Mouse (Mus musculus): ENCODE results near the gene Spns1. TPM values are rescaled to one million over a fixed set of nuclear protein-coding genes. Genes with fewer than 3 reads are reported as not detected.

Spns1 gene
- polyA plus RNA-seq (2014; fragmentation: Illumina TruSeq; extraction: RNeasy Lipid Tissue Mini Kit (QIAGEN cat#74804); ENCODE audit: low read depth, low replicate concordance): 38.3 TPM

DNA sequence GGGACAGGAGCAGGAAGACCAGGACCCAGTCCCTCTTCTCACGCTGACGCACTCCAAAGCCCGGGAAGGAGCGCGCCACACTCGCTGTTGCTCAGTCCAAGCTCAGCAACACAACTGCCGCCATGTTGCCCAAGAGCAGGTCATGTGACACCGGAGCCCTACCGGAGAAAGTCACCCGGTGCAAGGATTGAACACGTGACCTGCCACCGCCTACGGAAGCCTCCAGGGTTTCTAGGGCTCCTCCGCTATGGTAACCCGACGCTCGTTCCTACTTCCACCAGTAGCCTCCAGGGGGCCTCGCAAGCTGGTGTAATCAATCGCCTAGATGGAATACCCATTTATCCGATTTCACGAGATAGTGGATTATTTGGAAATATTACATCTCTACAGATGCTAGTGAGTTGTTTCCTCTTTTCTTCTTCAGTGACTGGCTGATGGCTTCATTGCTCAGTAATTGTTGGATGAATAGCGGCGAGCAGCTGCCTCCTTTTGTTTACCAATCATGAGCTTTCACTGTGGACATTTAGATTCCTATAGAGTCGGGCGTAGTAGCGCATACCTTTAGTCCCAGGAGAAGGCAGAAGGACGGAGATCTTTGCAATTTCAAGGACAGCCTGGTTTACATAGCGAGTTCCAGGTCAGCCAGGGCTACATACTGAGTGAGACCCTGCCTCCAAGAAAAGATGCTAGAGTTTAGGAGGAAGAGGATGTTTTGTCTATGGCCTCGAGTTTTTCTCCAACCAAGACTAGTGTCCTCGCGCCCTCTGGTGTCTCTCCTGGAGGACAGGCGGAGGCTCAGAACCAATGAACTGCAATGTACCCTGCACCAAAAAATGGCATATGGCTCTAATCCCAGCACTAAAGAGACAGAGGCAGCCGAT lies at the start of gene Spns1:
Gene Spns1, minus strand, starts transcription at position 173 of the 881 bp plus-strand sequence.

GRCm38 (mm10) chr7:126414725-126415124 lies 37.5 kb upstream of the Spns1 start, which contains the start of gene Cd19:
TSS of gene Cd19 (minus strand) at chr7:126414889.

DNA sequence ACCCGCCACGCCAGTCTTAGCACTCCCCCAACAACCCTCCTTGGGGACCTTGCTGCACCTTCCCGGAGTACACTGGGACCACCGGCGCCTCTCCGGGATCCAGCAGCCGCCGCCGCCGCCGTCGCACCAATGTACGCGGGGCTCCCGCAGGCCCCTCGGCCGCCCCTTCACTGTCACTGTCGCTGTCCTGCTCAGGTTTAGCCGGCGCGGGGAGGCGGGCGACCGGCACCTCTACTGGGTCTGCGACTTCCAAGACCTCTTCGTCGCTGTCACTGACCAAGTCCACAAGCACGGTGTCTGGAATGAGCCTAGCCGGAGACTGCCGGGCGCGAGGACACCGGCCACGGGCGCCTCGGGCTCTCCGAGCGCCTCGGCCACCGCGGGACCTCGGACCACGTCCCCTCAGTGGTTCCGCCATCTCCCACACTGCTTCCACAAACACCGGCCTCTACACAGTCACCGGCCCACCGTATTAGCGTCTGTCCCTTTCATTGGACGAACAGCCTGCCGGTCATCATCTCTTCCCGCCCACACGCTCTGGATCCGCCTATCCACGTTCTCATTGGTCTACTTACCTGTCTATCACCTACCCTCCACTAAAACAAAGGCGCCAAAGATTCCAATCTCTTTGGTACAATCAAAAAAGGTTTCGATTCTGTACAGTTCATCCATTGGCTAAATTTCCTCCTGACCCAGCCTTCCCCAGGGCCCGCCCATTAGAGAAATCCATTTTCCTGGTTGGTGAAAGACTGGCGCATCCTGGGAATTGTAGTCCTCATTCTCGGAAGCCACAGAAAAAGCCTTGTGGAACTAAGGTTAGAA lies 19.3 kb upstream of the Spns1 start, which contains the start of gene Nfatc2ip:
Gene Nfatc2ip, minus strand, starts transcription at position 440 of the 822 bp plus-strand sequence.

DNA sequence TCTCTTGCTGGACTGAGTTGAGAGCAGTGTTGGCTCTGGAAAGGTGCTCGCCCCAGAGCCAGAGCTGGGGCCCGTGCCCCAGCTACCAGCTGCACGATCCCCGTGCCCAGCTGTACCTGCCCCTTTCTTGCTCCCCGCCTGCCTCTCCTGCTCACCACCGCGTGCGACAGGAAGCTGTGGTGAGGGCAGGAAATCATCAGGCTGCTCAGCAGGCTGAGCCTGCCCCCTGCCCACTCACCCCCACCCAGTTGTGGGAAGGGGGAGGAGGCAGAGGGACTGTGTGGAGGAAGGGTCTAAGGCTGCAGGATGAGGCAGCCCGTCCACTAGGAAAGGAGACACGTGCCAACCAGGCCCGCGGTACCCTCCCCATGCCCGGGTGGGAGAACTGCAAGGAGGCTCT lies 7.9 kb downstream of the Spns1 start, which contains the start of gene Lat:
Gene Lat, minus strand, starts transcription at position 178 of the 400 bp plus-strand sequence.

Other genes with a start within 250 kb of the Spns1 start
- gene Xpo6, start 176.9 kb downstream of the Spns1 start, polyA plus RNA-seq (2014; fragmentation: Illumina TruSeq; extraction: RNeasy Lipid Tissue Mini Kit (QIAGEN cat#74804); ENCODE audit: low read depth, low replicate concordance): 44.6 TPM
- gene Sbk1, start 104.8 kb downstream of the Spns1 start, polyA plus RNA-seq (2014; fragmentation: Illumina TruSeq; extraction: RNeasy Lipid Tissue Mini Kit (QIAGEN cat#74804); ENCODE audit: low read depth, low replicate concordance): 27.2 TPM
- 8.0 TPM for gene Lat, start 7.9 kb downstream of the Spns1 start, polyA plus RNA-seq (2014; fragmentation: Illumina TruSeq; extraction: RNeasy Lipid Tissue Mini Kit (QIAGEN cat#74804); ENCODE audit: low read depth, low replicate concordance)
- 6.3 TPM for gene Nfatc2ip, start 19.3 kb upstream of the Spns1 start, polyA plus RNA-seq (2014; fragmentation: Illumina TruSeq; extraction: RNeasy Lipid Tissue Mini Kit (QIAGEN cat#74804); ENCODE audit: low read depth, low replicate concordance)
- 0.32 TPM for gene Cd19, start 37.4 kb upstream of the Spns1 start, polyA plus RNA-seq (2014; fragmentation: Illumina TruSeq; extraction: RNeasy Lipid Tissue Mini Kit (QIAGEN cat#74804); ENCODE audit: low read depth, low replicate concordance)
- gene Rabep2, start 51.3 kb upstream of the Spns1 start, polyA plus RNA-seq (2014; fragmentation: Illumina TruSeq; extraction: RNeasy Lipid Tissue Mini Kit (QIAGEN cat#74804); ENCODE audit: low read depth, low replicate concordance): 23.2 TPM
- gene Atp2a1, start 85.7 kb upstream of the Spns1 start, polyA plus RNA-seq (2014; fragmentation: Illumina TruSeq; extraction: RNeasy Lipid Tissue Mini Kit (QIAGEN cat#74804); ENCODE audit: low read depth, low replicate concordance): 0.65 TPM
- gene Sh2b1, start 98.0 kb upstream of the Spns1 start, polyA plus RNA-seq (2014; fragmentation: Illumina TruSeq; extraction: RNeasy Lipid Tissue Mini Kit (QIAGEN cat#74804); ENCODE audit: low read depth, low replicate concordance): 33.4 TPM
- gene Tufm, start 109.9 kb upstream of the Spns1 start, polyA plus RNA-seq (2014; fragmentation: Illumina TruSeq; extraction: RNeasy Lipid Tissue Mini Kit (QIAGEN cat#74804); ENCODE audit: low read depth, low replicate concordance): 73.7 TPM
- gene Atxn2l, start 126.0 kb upstream of the Spns1 start, polyA plus RNA-seq (2014; fragmentation: Illumina TruSeq; extraction: RNeasy Lipid Tissue Mini Kit (QIAGEN cat#74804); ENCODE audit: low read depth, low replicate concordance): 84.6 TPM
- 119 TPM for gene Eif3c, start 189.0 kb upstream of the Spns1 start, polyA plus RNA-seq (2014; fragmentation: Illumina TruSeq; extraction: RNeasy Lipid Tissue Mini Kit (QIAGEN cat#74804); ENCODE audit: low read depth, low replicate concordance)
- gene Apobr, start 207.5 kb upstream of the Spns1 start, polyA plus RNA-seq (2014; fragmentation: Illumina TruSeq; extraction: RNeasy Lipid Tissue Mini Kit (QIAGEN cat#74804); ENCODE audit: low read depth, low replicate concordance): 34.2 TPM
- gene Cln3, start 208.4 kb upstream of the Spns1 start, polyA plus RNA-seq (2014; fragmentation: Illumina TruSeq; extraction: RNeasy Lipid Tissue Mini Kit (QIAGEN cat#74804); ENCODE audit: low read depth, low replicate concordance): 55.2 TPM
- 0.42 TPM for gene Il27, start 217.5 kb upstream of the Spns1 start, polyA plus RNA-seq (2014; fragmentation: Illumina TruSeq; extraction: RNeasy Lipid Tissue Mini Kit (QIAGEN cat#74804); ENCODE audit: low read depth, low replicate concordance)